Mouse (Mus musculus): ENCODE data around the gene Nkiras2.

DNA sequence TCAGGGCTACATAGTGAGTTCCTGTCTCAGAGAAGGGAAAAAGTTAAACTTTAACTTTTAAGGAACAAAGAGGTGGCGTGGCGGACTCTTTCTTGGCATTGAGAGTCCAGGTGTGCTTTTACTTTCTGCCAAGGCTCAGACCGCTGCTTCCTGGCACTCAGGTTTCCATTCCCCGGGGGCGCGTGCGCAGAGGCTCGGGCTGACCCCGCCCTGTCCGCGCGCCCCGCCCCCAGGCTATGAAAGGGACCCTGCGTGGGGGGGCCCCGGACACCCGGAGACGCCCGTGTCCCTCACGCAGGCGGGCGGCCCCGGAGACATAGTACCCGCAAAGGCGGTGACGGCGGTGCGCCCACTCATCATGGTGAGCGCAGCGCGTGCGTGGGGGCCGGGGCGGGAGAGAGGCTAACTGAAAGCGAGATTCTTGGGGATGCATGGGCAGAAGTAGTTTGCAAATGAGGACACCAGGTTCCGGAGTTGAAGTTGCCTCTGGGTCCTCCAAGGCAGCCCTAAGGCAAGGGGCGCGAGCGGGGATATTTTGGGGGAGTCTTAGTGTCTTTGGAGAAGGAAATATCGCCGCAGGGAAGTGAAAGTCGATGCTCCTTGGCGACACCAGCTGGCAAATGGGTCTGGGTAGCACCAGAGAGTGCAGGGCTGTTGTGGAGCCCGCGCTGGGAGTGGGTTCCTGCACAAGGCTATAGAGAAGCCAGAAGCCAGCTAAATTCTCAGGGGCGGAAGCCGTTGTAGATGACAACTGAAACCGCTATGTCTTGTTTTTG lies 44.1 kb upstream of the Nkiras2 start, which contains the start of gene Cnp:
- TF ChIP-seq POLR2A (IDR thresholded peaks at IDR 0.05; ENCODE audit: low read depth, low read length) (peak; percentile 86), CTCF (IDR thresholded peaks at IDR 0.05; ENCODE audit: extremely low read depth, insufficient read depth, insufficient read length, insufficient replicate concordance) (no peak)

Data from spleen, adult 2 months (tissue).